Mouse (Mus musculus) limb, embryonic 13.5 days (tissue): ENCODE data around the gene Slc29a3. TPM values are rescaled to one million over a fixed set of nuclear protein-coding genes. Genes with fewer than 3 reads are reported as not detected.
"Not testable (repeated sequence)": the region's sequence is repeated elsewhere in the genome, so short reads cannot be mapped to it uniquely, and the experiment has no call there.

Source experiments
- ATAC-seq: fragments of 200-750 bp; cut with Nextera tagmentation; 2 replicates; pipeline ENCODE4 v1.8.0; 2017; ENCODE audit warnings: low read depth, moderate number of reproducible peaks, moderate TSS enrichment; ENCODE audit not compliant: low FRiP score
- H3K27ac ChIP-seq: fragments of 300-500 bp; sonication (generic); 2 replicates; pipeline ENCODE4 v1.5.1; 2015; ENCODE audit warnings: inconsistent platforms, mild to moderate bottlenecking, moderate library complexity
- H3K27me3 ChIP-seq: fragments of 300-500 bp; sonication (generic); 2 replicates; pipeline ENCODE4 v1.6.1; 2015; ENCODE audit warnings: mild to moderate bottlenecking, inconsistent platforms
- H3K36me3 ChIP-seq: fragments of 300-500 bp; sonication (generic); 2 replicates; pipeline ENCODE4 v1.6.1; 2015; ENCODE audit warnings: inconsistent platforms, mild to moderate bottlenecking, moderate library complexity
- H3K4me1 ChIP-seq: fragments of 300-500 bp; sonication (generic); 2 replicates; pipeline ENCODE4 v1.6.1; 2015; ENCODE audit warnings: inconsistent platforms
- H3K4me2 ChIP-seq: fragments of 300-500 bp; sonication (generic); replicated peaks from 2 replicates; pipeline ENCODE4 v1.6.1; 2015; ENCODE audit warnings: inconsistent platforms, mild to moderate bottlenecking, moderate library complexity
- H3K4me3 ChIP-seq: fragments of 300-500 bp; sonication (generic); 2 replicates; pipeline ENCODE4 v1.5.1; 2015; ENCODE audit warnings: moderate library complexity, mild to moderate bottlenecking, inconsistent platforms
- H3K9ac ChIP-seq: fragments of 300-500 bp; sonication (generic); 2 replicates; pipeline ENCODE4 v1.6.1; 2015; ENCODE audit warnings: mild to moderate bottlenecking, inconsistent platforms
- H3K9me3 ChIP-seq: fragments of 300-500 bp; sonication (generic); 2 replicates; pipeline ENCODE4 v1.6.1; 2016; ENCODE audit warnings: inconsistent platforms
- WGBS: fragments of 180-500 bp; shearing (Covaris S2); methylation state at CpG from one replicate; pipeline ENCODE4 v1.1.7; 2015; 5-methylcytosine and 5-hydroxymethylcytosine counted together
- polyA plus RNA-seq: library from polyadenylated mRNA; unstranded; fragments of >200 nt; fragmentation: Nextera tagmentation; extraction: Ambion mirVana; gene quantifications from 2 replicates; pipeline ENCODE4 v1.2.1, GENCODE M21; 2015

Gene Slc29a3
- polyA plus RNA-seq, 1 experiment from 2014 or later: 13.7 TPM

GRCm38 (mm10) chr10:60720461-60720860 lies 32.1 kb downstream of the Slc29a3 start:
- WGBS: 69% methylated on average over 5 of the region's 5 CpGs
- H3K36me3 ChIP-seq: peaks cover 48% of the 10 kb centered on the region
- ATAC-seq: no peak

GRCm38 (mm10) chr10:60718491-60718890 lies 34.1 kb downstream of the Slc29a3 start:
- ATAC-seq: no peak
- WGBS: 91% methylated on average over 2 of the region's 2 CpGs

More at GRCm38 (mm10) chr10:60720461-60720860, 32.1 kb downstream of the Slc29a3 start:
- H3K4me2 ChIP-seq: no peak overlapping the region
- H3K27ac ChIP-seq: no peak overlapping the region
- H3K9me3 ChIP-seq: no peaks in the 10 kb centered on the region
- no peaks in the 10 kb centered on the region for H3K4me1 ChIP-seq
- H3K27me3 ChIP-seq: no peaks in the 10 kb centered on the region
- no peak overlapping the region for H3K4me3 ChIP-seq
- H3K9ac ChIP-seq: no peak overlapping the region

GRCm38 (mm10) chr10:60716449-60716848 lies 36.1 kb downstream of the Slc29a3 start:
- H3K4me1 ChIP-seq: no peaks in the 10 kb centered on the region
- no peak overlapping the region for H3K9ac ChIP-seq
- H3K27me3 ChIP-seq: no peaks in the 10 kb centered on the region
- no peak overlapping the region for H3K4me2 ChIP-seq
- no peak overlapping the region for H3K4me3 ChIP-seq
- WGBS: 86% methylated on average over 3 of the region's 3 CpGs
- no peak for ATAC-seq
- peaks cover 62% of the 10 kb centered on the region for H3K36me3 ChIP-seq
- peaks cover 13% of the 10 kb centered on the region for H3K9me3 ChIP-seq
- H3K27ac ChIP-seq: no peak overlapping the region

More at GRCm38 (mm10) chr10:60718491-60718890, 34.1 kb downstream of the Slc29a3 start:
- no peak overlapping the region for H3K4me3 ChIP-seq
- H3K9me3 ChIP-seq: peaks cover 13% of the 10 kb centered on the region
- H3K27me3 ChIP-seq: no peaks in the 10 kb centered on the region
- no peak overlapping the region for H3K27ac ChIP-seq
- H3K4me1 ChIP-seq: no peaks in the 10 kb centered on the region
- no peak overlapping the region for H3K4me2 ChIP-seq
- no peak overlapping the region for H3K9ac ChIP-seq
- peaks cover 56% of the 10 kb centered on the region for H3K36me3 ChIP-seq

- 22% methylated on average over 8 of the region's 8 CpGs for WGBS
- ATAC-seq, H3K27ac ChIP-seq, H3K9ac ChIP-seq, H3K4me3 ChIP-seq, H3K4me1 ChIP-seq, H3K4me2 ChIP-seq, H3K27me3 ChIP-seq: not testable (repeated sequence)
- H3K9me3 ChIP-seq: peaks cover 13% of the 10 kb centered on the region
- peaks cover 43% of the 10 kb centered on the region for H3K36me3 ChIP-seq
These were observed 40.3 kb downstream of the Slc29a3 start for GRCm38 (mm10) chr10:60712299-60712698.

- Histone ChIP-seq H3K9me3 (peaks cover 2% of the 10 kb centered on the region), H3K27me3 (no peaks in the 10 kb centered on the region), H3K36me3 (peaks cover 13% of the 10 kb centered on the region), H3K4me3 (no peak overlapping the region), H3K4me1 (no peaks in the 10 kb centered on the region), H3K4me2 (no peak overlapping the region), H3K27ac (no peak overlapping the region), H3K9ac (no peak overlapping the region)
- WGBS: 79% methylated on average over 5 of the region's 5 CpGs
- no peak for ATAC-seq
These were observed 43.8 kb downstream of the Slc29a3 start for GRCm38 (mm10) chr10:60708837-60709236.

- Histone ChIP-seq H3K4me3 (no peak overlapping the region), H3K9ac (no peak overlapping the region), H3K27me3 (no peaks in the 10 kb centered on the region), H3K36me3 (no peaks in the 10 kb centered on the region), H3K4me2 (no peak overlapping the region), H3K4me1 (no peaks in the 10 kb centered on the region), H3K27ac (no peak overlapping the region), H3K9me3 (no peaks in the 10 kb centered on the region)
- WGBS: 84% methylated on average over 4 of the region's 4 CpGs
- no peak for ATAC-seq
These were observed 46.3 kb downstream of the Slc29a3 start for GRCm38 (mm10) chr10:60706268-60706667.

- ATAC-seq: no peak
- Histone ChIP-seq H3K4me1 (no peaks in the 10 kb centered on the region), H3K4me3 (no peak overlapping the region), H3K4me2 (no peak overlapping the region), H3K27me3 (no peaks in the 10 kb centered on the region), H3K9me3 (no peaks in the 10 kb centered on the region), H3K36me3 (no peaks in the 10 kb centered on the region), H3K27ac (no peak overlapping the region), H3K9ac (no peak overlapping the region)
- 73% methylated on average over 2 of the region's 2 CpGs for WGBS
These were observed 47.5 kb downstream of the Slc29a3 start for GRCm38 (mm10) chr10:60705134-60705533.

- H3K4me3 ChIP-seq: no peak overlapping the region
- no peak for ATAC-seq
- H3K4me2 ChIP-seq: no peak overlapping the region
- H3K9me3 ChIP-seq: no peaks in the 10 kb centered on the region
- no peaks in the 10 kb centered on the region for H3K36me3 ChIP-seq
- 86% methylated on average over 6 of the region's 6 CpGs for WGBS
- no peak overlapping the region for H3K27ac ChIP-seq
- no peaks in the 10 kb centered on the region for H3K4me1 ChIP-seq
- H3K27me3 ChIP-seq: peaks cover 15% of the 10 kb centered on the region
- no peak overlapping the region for H3K9ac ChIP-seq
These were observed 54.8 kb downstream of the Slc29a3 start for GRCm38 (mm10) chr10:60697775-60698174.

- Histone ChIP-seq H3K9ac (no peak overlapping the region), H3K27me3 (peaks cover 15% of the 10 kb centered on the region), H3K4me1 (0 out of 2 replicates have a peak, but pooled peaks cover 1% of the 10 kb centered on the region), H3K4me2 (no peak overlapping the region), H3K27ac (no peak overlapping the region), H3K4me3 (no peak overlapping the region), H3K9me3 (no peaks in the 10 kb centered on the region), H3K36me3 (no peaks in the 10 kb centered on the region)
- ATAC-seq: no peak
- WGBS: 11% methylated on average over 5 of the region's 5 CpGs
These were observed 55.6 kb downstream of the Slc29a3 start for GRCm38 (mm10) chr10:60696975-60697374.

GRCm38 (mm10) chr10:60696390-60696789 lies 56.2 kb downstream of the Slc29a3 start, which contains the start of gene Cdh23:
Cdh23 (minus strand) TSS chr10:60696490.
- Histone ChIP-seq H3K9me3 (no peaks in the 10 kb centered on the region), H3K27ac (no peak within 1 kb of the TSS), H3K4me2 (no peak within 1 kb of the TSS), H3K27me3 (peaks cover 19% of the 10 kb centered on the region), H3K4me1 (peaks cover 7% of the 10 kb centered on the region; the same call in 1 of the 2 replicates), H3K36me3 (no peaks in the 10 kb centered on the region), H3K9ac (no peak within 1 kb of the TSS), H3K4me3 (no peak within 1 kb of the TSS)
- 84% methylated on average over 6 of the region's 6 CpGs for WGBS
- no peak for ATAC-seq

GRCm38 (mm10) chr10:60691671-60692390 lies 60.8 kb downstream of the Slc29a3 start:
- H3K27me3 ChIP-seq: peaks cover 48% of the 10 kb centered on the region
- H3K27ac ChIP-seq: no peak overlapping the region
- H3K4me2 ChIP-seq: no peak overlapping the region
- H3K4me1 ChIP-seq: peaks cover 10% of the 10 kb centered on the region
- 63% methylated on average over 20 of the region's 20 CpGs for WGBS
- H3K9ac ChIP-seq: no peak overlapping the region
- H3K9me3 ChIP-seq: no peaks in the 10 kb centered on the region
- ATAC-seq: no peak
- no peak overlapping the region for H3K4me3 ChIP-seq
- no peaks in the 10 kb centered on the region for H3K36me3 ChIP-seq

GRCm38 (mm10) chr10:60690960-60691359 lies 61.6 kb downstream of the Slc29a3 start:
- Histone ChIP-seq H3K4me3 (no peak overlapping the region), H3K27ac (no peak overlapping the region), H3K4me2 (no peak overlapping the region), H3K9me3 (no peaks in the 10 kb centered on the region), H3K9ac (no peak overlapping the region), H3K4me1 (peaks cover 19% of the 10 kb centered on the region), H3K27me3 (peaks cover 56% of the 10 kb centered on the region), H3K36me3 (no peaks in the 10 kb centered on the region)
- no peak for ATAC-seq
- 48% methylated on average over 6 of the region's 6 CpGs for WGBS

- Histone ChIP-seq H3K4me2 (no peak overlapping the region), H3K27me3 (peaks cover 72% of the 10 kb centered on the region), H3K36me3 (no peaks in the 10 kb centered on the region)
These were observed 63.2 kb downstream of the Slc29a3 start for GRCm38 (mm10) chr10:60689396-60689795.

More at GRCm38 (mm10) chr10:60689396-60689795, 63.2 kb downstream of the Slc29a3 start:
- Histone ChIP-seq H3K27ac (no peak overlapping the region), H3K9me3 (no peaks in the 10 kb centered on the region), H3K4me3 (no peak overlapping the region), H3K4me1 (peaks cover 24% of the 10 kb centered on the region), H3K9ac (no peak overlapping the region)
- 75% methylated on average over 4 of the region's 4 CpGs for WGBS
- ATAC-seq: no peak
